Mouse (Mus musculus) MEL (cell line): ENCODE measurements around the gene Cort. TPM values are rescaled to one million over a fixed set of nuclear protein-coding genes. Genes with fewer than 3 reads are reported as not detected.

ENCODE experiments used
- DNase-seq: peaks from one replicate; pipeline ENCODE4 v3.0.0; 2011; ENCODE audit warnings: low read depth, low spot score
- H3K27ac ChIP-seq: 2 replicates; pipeline ENCODE4 v1.5.1; 2012; ENCODE audit warnings: low read depth, mild to moderate bottlenecking, control low read depth, low read length, moderate library complexity; ENCODE audit not compliant: control insufficient read depth
- H3K27me3 ChIP-seq, 2 experiments: fragments of 150-350 bp in 1 of 2; sonication (generic) in 1 of 2; 2 replicates each; pipeline ENCODE4 v1.6.1; 2012; ENCODE audit warnings: low read length in 2 of 2, mild to moderate bottlenecking in 2 of 2, improper control_type of control experiment in 1 of 2, moderate library complexity in 1 of 2; ENCODE audit not compliant: insufficient read depth in 2 of 2, control insufficient read depth in 1 of 2
- H3K36me3 ChIP-seq, 2 experiments: 2 replicates each; pipeline ENCODE4 v1.6.1; 2012 to 2014; ENCODE audit warnings: low read length in 2 of 2, improper control_type of control experiment in 1 of 2, inconsistent platforms in 1 of 2, mild to moderate bottlenecking in 1 of 2; ENCODE audit not compliant: insufficient read depth in 2 of 2, control insufficient read depth in 1 of 2
- H3K4me1 ChIP-seq, 2 experiments: fragments of 150-350 bp in 1 of 2; sonication (generic) in 1 of 2; 2 replicates each; pipeline ENCODE4 v1.6.1; 2012; ENCODE audit warnings: low read length in 2 of 2, improper control_type of control experiment in 1 of 2, mild to moderate bottlenecking in 1 of 2; ENCODE audit not compliant: insufficient read depth in 2 of 2, control insufficient read depth in 1 of 2
- H3K4me3 ChIP-seq, 2 experiments: fragments of 150-350 bp in 1 of 2; sonication (generic) in 1 of 2; 2 replicates each; pipeline ENCODE4 v1.5.1; 2012; ENCODE audit warnings: low read depth in 2 of 2, low read length in 2 of 2, mild to moderate bottlenecking in 2 of 2, moderate library complexity in 2 of 2, control low read depth in 1 of 2, improper control_type of control experiment in 1 of 2; ENCODE audit not compliant: control insufficient read depth in 1 of 2, insufficient read depth in 1 of 2
- H3K79me2 ChIP-seq: 2 replicates; pipeline ENCODE4 v1.6.1; 2012; ENCODE audit warnings: mild to moderate bottlenecking, low read length, moderate library complexity; ENCODE audit not compliant: control insufficient read depth, poor library complexity, insufficient read depth
- H3K9ac ChIP-seq: 2 replicates; pipeline ENCODE4 v1.6.1; 2012; ENCODE audit warnings: low read depth, mild to moderate bottlenecking, control low read depth, low read length, moderate library complexity; ENCODE audit not compliant: control insufficient read depth, poor library complexity, severe bottlenecking
- H3K9me3 ChIP-seq: fragments of 150-350 bp; sonication (generic); replicated peaks from 2 replicates; pipeline ENCODE4 v1.6.1; 2012; ENCODE audit warnings: mild to moderate bottlenecking, low read length, improper control_type of control experiment, moderate library complexity; ENCODE audit not compliant: insufficient read depth
- BHLHE40 ChIP-seq: IDR thresholded peaks from 2 replicates; pipeline ENCODE4 v1.6.1; 2012; ENCODE audit warnings: low read depth, mild to moderate bottlenecking, inconsistent platforms, low read length, improper control_type of control experiment, borderline replicate concordance
- CHD1 ChIP-seq: IDR thresholded peaks from 2 replicates; pipeline ENCODE4 v1.6.1; 2012; ENCODE audit warnings: low read depth, mild to moderate bottlenecking, inconsistent platforms, low read length, improper control_type of control experiment
- CTCF ChIP-seq, 3 experiments: IDR thresholded peaks in 2 of 3; conservative IDR thresholded peaks in 1 of 3; 2 replicates each; pipeline ENCODE4 v1.5.1; 2011 to 2012; ENCODE audit warnings: low read length in 3 of 3, low read depth in 2 of 3, mild to moderate bottlenecking in 2 of 3, improper control_type of control experiment in 1 of 3, inconsistent platforms in 1 of 3, mixed read lengths in 1 of 3, moderate library complexity in 1 of 3; ENCODE audit not compliant: control insufficient read depth in 1 of 3, insufficient read depth in 1 of 3, poor library complexity in 1 of 3, severe bottlenecking in 1 of 3
- GABPA ChIP-seq: IDR thresholded peaks from 2 replicates; pipeline ENCODE4 v1.6.1; 2012; ENCODE audit warnings: low read depth, mild to moderate bottlenecking, inconsistent platforms, low read length, improper control_type of control experiment, moderate library complexity
- MAZ ChIP-seq: IDR thresholded peaks from 2 replicates; pipeline ENCODE4 v1.6.1; 2012; ENCODE audit warnings: low read depth, mild to moderate bottlenecking, inconsistent platforms, low read length, improper control_type of control experiment
- MEF2A ChIP-seq: IDR thresholded peaks from 2 replicates; pipeline ENCODE4 v1.6.1; 2014; ENCODE audit warnings: low read depth, mild to moderate bottlenecking, inconsistent platforms, low read length, improper control_type of control experiment; ENCODE audit not compliant: poor library complexity, insufficient replicate concordance, severe bottlenecking; ENCODE audit errors: extremely low read depth
- MXI1 ChIP-seq: IDR thresholded peaks from 2 replicates; pipeline ENCODE4 v1.6.1; 2011; ENCODE audit warnings: mild to moderate bottlenecking, low read depth, low read length, improper control_type of control experiment
- MYB ChIP-seq: IDR thresholded peaks from 2 replicates; pipeline ENCODE4 v1.6.1; 2011; ENCODE audit warnings: mild to moderate bottlenecking, low read depth, low read length, improper control_type of control experiment
- MYC ChIP-seq: IDR thresholded peaks from 2 replicates; pipeline ENCODE4 v1.6.1; 2011; ENCODE audit warnings: low read depth, mild to moderate bottlenecking, low read length, improper control_type of control experiment, moderate library complexity
- NRF1 ChIP-seq: IDR thresholded peaks from 2 replicates; pipeline ENCODE4 v1.6.1; 2014; ENCODE audit warnings: low read depth, mild to moderate bottlenecking, inconsistent platforms, low read length, improper control_type of control experiment, moderate library complexity; ENCODE audit not compliant: poor library complexity, insufficient read depth, severe bottlenecking
- POLR2A ChIP-seq, 2 experiments: IDR thresholded peaks; 2 replicates each; pipeline ENCODE4 v1.6.1; 2011 to 2012; ENCODE audit warnings: low read length in 2 of 2, mild to moderate bottlenecking in 2 of 2, control low read depth in 1 of 2, improper control_type of control experiment in 1 of 2, low read depth in 1 of 2, moderate library complexity in 1 of 2; ENCODE audit not compliant: control insufficient read depth in 1 of 2, insufficient read depth in 1 of 2, poor library complexity in 1 of 2
- RCOR1 ChIP-seq: IDR thresholded peaks from 2 replicates; pipeline ENCODE4 v1.6.1; 2012; ENCODE audit warnings: low read depth, mild to moderate bottlenecking, inconsistent platforms, low read length, improper control_type of control experiment
- UBTF ChIP-seq: IDR thresholded peaks from 2 replicates; pipeline ENCODE4 v1.6.1; 2012; ENCODE audit warnings: low read depth, mild to moderate bottlenecking, inconsistent platforms, low read length, improper control_type of control experiment, moderate library complexity, borderline replicate concordance; ENCODE audit not compliant: insufficient read depth
- USF1 ChIP-seq: IDR thresholded peaks from 2 replicates; pipeline ENCODE4 v1.6.1; 2014; ENCODE audit warnings: low read depth, mild to moderate bottlenecking, inconsistent platforms, low read length, improper control_type of control experiment, moderate library complexity
- USF2 ChIP-seq, 2 experiments: IDR thresholded peaks; 2 replicates each; pipeline ENCODE4 v1.6.1; 2011 to 2012; ENCODE audit warnings: improper control_type of control experiment in 2 of 2, low read length in 2 of 2, borderline replicate concordance in 1 of 2, inconsistent platforms in 1 of 2, low read depth in 1 of 2, mild to moderate bottlenecking in 1 of 2; ENCODE audit not compliant: insufficient read depth in 1 of 2
- ZC3H11A ChIP-seq: IDR thresholded peaks from 2 replicates; pipeline ENCODE4 v1.6.1; 2012; ENCODE audit warnings: low read depth, mild to moderate bottlenecking, inconsistent platforms, low read length, improper control_type of control experiment
- ZNF384 ChIP-seq: IDR thresholded peaks from 2 replicates; pipeline ENCODE4 v1.6.1; 2012; ENCODE audit warnings: low read depth, mild to moderate bottlenecking, inconsistent platforms, low read length, improper control_type of control experiment
- polyA plus RNA-seq, 2 experiments: library from polyadenylated mRNA; stranded (reverse) in 1 of 2; unstranded in 1 of 2; fragments of >175 nt in 1 of 2; fragments of >200 nt in 1 of 2; gene quantifications; 2 replicates each; pipeline versions ENCODE4 v1.2.1 to v1.2.4; 2012; ENCODE audit warnings: low replicate concordance in 2 of 2, low read depth in 1 of 2; ENCODE audit not compliant: insufficient read length in 2 of 2, insufficient read depth in 1 of 2, missing spikeins in 1 of 2
- total RNA-seq: library from RNA; depleted of rRNA; stranded (reverse); fragments of 300-350 nt; gene quantifications from 2 replicates; pipeline ENCODE4 v1.2.3, GENCODE M21; 2012

Gene Cort
- total and polyA plus RNA-seq, 3 experiments = 0.39 to 2.0 TPM; not detected in 1

DNA sequence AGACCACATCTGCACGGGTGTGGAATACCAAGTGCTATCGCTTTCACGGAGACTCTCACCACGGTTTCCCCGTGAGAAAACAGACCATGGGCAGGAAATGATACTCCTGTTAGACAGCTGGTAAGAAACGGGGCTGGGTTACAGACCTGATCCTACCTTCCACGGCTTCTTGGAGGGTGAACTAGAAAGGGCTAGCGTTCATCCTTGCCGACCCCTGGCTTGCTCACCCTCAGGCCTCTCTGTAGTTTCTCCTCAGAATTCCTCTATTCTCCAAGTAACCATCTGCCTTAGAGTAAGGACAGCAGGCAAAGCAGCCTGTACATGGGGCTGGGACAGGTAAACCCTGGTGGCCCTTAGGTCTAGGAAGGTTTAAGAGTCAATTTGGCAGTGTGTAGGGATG is 22.6 kb upstream of the Cort start:
- H3K79me2 ChIP-seq = no peaks in the 10 kb centered on the region
- no peak for DNase-seq
- no peak overlapping the region for H3K4me3 ChIP-seq
- H3K9ac ChIP-seq = no peak overlapping the region
- H3K27me3 ChIP-seq = no peaks in the 10 kb centered on the region
- no peak for TF ChIP-seq BHLHE40
- no peak for TF ChIP-seq MYC
- no peak for TF ChIP-seq CTCF (IDR thresholded peaks at IDR 0.05 in 2 of 3, conservative IDR thresholded peaks at IDR 0.05 in 1 of 3; ENCODE audit: control insufficient read depth in 1 of 3, insufficient read depth in 1 of 3, low read depth in 2 of 3, low read length in 3 of 3, poor library complexity in 1 of 3, severe bottlenecking in 1 of 3)
- no peak for TF ChIP-seq UBTF
- TF ChIP-seq POLR2A (IDR thresholded peaks at IDR 0.05; ENCODE audit: control insufficient read depth in 1 of 2, insufficient read depth in 1 of 2, low read depth in 1 of 2, low read length in 2 of 2, poor library complexity in 1 of 2) = no peak; a peak in 1 of 4 replicates
- no peak for TF ChIP-seq MXI1
- no peak for TF ChIP-seq NRF1
- no peak for TF ChIP-seq ZC3H11A
- TF ChIP-seq ZNF384 = no peak
- no peak for TF ChIP-seq MAZ
- no peak for TF ChIP-seq RCOR1
- no peak for TF ChIP-seq GABPA
- no peak for TF ChIP-seq MYB
- TF ChIP-seq MEF2A = no peak
- peaks cover 0 to 1% of the 10 kb centered on the region in 2 experiments; a peak in 2 of 4 replicates for H3K36me3 ChIP-seq
- no peak overlapping the region for H3K27ac ChIP-seq
- no peaks in the 10 kb centered on the region; a peak in 1 of 4 replicates for H3K4me1 ChIP-seq
- no peaks in the 10 kb centered on the region for H3K9me3 ChIP-seq

DNA sequence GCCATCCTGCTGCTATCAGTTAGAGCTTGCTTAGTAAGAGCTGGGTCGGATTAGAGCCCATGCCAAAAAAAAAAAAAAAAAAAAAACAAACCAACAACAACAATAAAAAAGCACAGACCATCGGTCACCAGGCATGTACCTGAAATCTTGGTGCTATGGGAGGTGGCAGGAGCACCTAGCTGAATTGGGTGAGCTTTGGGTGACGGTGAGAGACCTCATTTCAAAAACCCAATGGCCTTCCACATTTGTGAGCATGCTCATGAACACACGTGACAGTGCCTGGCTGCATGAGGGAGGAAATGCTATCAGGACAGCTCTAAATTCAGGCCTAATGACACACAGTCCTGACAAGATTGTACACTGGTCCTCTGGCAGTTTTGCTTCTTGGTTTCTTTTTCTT is 21.5 kb upstream of the Cort start:
- Histone ChIP-seq H3K27me3 (no peaks in the 10 kb centered on the region), H3K79me2 (no peaks in the 10 kb centered on the region), H3K4me1 (no peaks in the 10 kb centered on the region; a peak in 1 of 4 replicates), H3K9me3 (no peaks in the 10 kb centered on the region), H3K4me3 (no peak overlapping the region), H3K36me3 (no peaks in the 10 kb centered on the region; a peak in 2 of 4 replicates), H3K27ac (no peak overlapping the region), H3K9ac (no peak overlapping the region)
- DNase-seq = peak; percentile 46
- TF ChIP-seq ZNF384 (peak; percentile 78), USF2 (IDR thresholded peaks at IDR 0.05; ENCODE audit: borderline replicate concordance in 1 of 2, insufficient read depth in 1 of 2, low read depth in 1 of 2, low read length in 2 of 2) (0 out of 4 replicates have a peak, but pooled peaks of 1 of the 2 experiments have one; percentile 28), NRF1 (peak; percentile 66), USF1 (peak; percentile 82), CHD1 (no peak)
